Mouse (Mus musculus) adrenal gland, adult 18-20 months (tissue): ENCODE measurements around the gene Afdn. TPM values are rescaled to one million over a fixed set of nuclear protein-coding genes. Genes with fewer than 3 reads are reported as not detected.
"Not testable (repeated sequence)": the region's sequence is repeated elsewhere in the genome, so short reads cannot be mapped to it uniquely, and the experiment has no call there.

Experiments
- DNase-seq, 2 experiments: peaks; one replicate each; pipeline ENCODE4 v3.0.0; 2021 to 2022; ENCODE audit warnings: low spot score in 2 of 2
- total RNA-seq, 2 experiments: library from RNA; stranded (reverse); gene quantifications; 1 replicate in 1 of 2; 2 replicates in 1 of 2; pipeline ENCODE4 v1.2.3; 2021

Gene Afdn
- total RNA-seq, 2 experiments from 2014 or later: 62.4 to 68.4 TPM

DNA sequence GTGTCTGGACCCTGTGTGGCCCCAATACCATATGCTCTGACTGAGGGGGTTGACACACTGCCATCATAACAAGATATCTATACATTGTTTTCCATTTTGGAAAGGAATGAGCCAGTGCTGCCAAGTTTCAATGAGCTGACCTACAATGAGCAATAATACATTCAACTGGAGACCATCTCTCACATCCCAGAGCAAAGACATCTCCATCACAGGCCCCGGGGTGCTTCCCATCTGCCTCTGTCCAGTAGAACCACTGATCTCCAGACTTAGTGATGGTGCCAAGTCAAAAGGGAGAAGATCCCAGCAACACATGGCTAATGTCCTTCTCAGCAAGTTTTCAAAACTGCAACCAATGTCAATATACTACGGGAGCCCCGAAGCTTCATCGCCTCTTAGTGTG, 177.4 kb downstream of the Afdn start:
- DNase-seq: no peak

DNA sequence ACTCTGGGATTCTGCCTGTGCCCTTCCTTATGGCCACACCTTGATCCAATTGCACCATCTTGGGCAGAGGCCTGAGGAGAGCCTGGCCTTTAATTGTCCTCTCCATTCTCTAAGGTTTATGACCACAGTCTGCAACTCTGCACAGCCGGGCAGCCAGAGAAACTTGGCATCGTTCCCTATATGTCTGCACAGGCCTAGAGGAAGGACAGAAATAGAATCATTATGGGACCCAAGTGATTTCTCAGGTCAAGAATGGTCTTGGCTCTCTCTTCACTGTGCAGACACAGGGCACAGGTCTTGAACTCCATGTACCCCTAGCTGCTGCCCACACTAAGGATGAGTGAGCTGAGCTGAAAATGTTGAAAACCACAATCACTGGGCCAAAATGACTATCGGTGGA, 178.3 kb downstream of the Afdn start:
- DNase-seq: no peak

DNA sequence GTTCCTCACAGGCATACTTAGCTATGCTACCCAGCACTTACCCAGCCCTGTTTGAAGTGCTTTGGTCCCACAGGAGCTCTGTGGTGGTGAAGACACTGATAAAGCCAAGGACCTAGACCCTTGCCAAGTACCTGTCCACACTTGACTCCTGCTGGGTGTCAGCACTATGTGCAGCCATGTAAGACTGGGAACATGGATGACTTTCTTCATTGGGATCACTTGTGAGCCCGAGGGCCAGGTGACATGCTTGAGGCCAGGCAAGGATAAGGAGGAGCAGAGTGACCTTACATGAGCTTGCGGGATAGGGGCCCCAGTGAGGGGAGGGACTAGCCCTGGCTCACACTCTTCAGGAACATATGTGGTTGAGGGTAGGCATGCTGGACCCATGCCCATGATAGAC, 178.9 kb downstream of the Afdn start:
- not testable (repeated sequence) for DNase-seq

DNA sequence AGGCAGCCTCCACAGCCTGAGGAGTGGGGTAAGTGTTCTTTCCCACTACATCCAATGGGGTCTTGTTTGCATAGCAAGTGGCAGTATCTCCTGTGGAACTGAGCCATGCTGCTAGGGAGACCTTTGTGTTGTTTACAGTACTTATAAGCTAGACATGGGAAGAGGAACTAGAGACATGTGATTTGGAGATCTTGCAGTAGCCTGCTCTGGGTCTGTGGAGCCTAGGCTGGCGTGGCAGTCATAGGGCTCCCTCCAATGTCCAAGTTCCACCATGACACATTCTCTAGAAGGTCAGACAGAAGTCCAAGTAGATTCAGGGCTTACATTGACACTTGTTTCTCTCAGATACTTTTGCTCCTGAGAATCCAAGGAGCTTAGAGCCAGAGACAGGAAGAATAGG, 180.1 kb downstream of the Afdn start:
- no peak for DNase-seq

DNA sequence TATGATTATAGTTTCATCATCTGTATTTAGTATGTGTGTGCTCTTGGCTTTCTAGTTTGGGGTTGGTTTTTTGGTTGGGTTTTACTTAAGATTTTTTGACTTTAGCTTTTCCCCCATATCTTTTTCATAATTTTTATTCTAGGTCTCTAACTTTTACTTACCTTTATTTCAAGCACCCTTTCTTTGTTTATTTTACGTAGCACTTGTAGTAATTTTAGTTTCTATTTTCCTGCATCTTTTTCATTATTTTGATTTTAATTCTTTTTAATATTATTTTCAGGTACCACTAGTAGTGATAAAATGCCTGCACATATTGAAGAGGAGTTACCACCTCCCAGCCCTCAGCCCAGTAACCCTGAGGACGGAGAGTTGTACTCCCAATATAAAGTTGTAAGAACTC, 187.7 kb downstream of the Afdn start, which contains the start of gene Gm7168:
Gene Gm7168, plus strand, starts transcription at position 301 of the 400 bp plus-strand sequence.
- DNase-seq: not testable (repeated sequence)

DNA sequence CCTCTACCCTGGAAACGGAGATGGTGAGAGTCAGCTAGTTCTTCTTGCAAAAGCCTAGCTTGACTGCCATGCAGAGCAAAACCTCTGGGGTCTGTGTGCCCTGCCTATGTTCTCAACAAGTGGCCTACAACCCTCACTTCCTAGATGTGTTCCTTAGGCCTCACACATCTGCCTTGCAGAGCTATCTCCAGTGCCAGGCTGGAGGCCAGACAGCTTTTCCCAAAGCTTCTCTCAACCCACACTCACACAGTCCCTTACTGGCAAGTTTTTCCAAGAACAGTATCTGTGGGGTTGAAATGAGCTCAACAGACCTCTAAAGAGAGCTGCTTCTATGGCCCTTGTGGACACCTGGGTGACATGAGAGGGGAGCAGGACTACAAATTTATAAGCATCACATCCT, 191.2 kb downstream of the Afdn start:
- not testable (repeated sequence) for DNase-seq

Other genes with a start within 250 kb of the Afdn start
- 1 to 10 TPM; 4.5 to 6.0 TPM for gene Tcte2, start 1.3 kb downstream of the Afdn start, total RNA-seq
- gene Gm7168, start 187.8 kb downstream of the Afdn start, total RNA-seq: not detected
- not detected for gene Gm7356, start 243.2 kb downstream of the Afdn start, total RNA-seq